Mouse (Mus musculus): Measurements from ENCODE around the gene Ift172. TPM values are rescaled to one million over a fixed set of nuclear protein-coding genes. Genes with fewer than 3 reads are reported as not detected.

Ift172 gene
- polyA plus RNA-seq, 1 experiment from 2014 or later = 45.7 TPM

GRCm38 (mm10) chr5:31254901-31255300 is 36.0 kb downstream of the Ift172 start:
- Histone ChIP-seq H3K9ac (ENCODE audit: low read length) (no peak overlapping the region), H3K4me1 (ENCODE audit: control insufficient read depth, insufficient read depth, low read length) (peaks cover 25% of the 10 kb centered on the region), H3K4me2 (ENCODE audit: low read depth, severe bottlenecking) (no peak overlapping the region), H3K36me3 (ENCODE audit: control insufficient read depth, insufficient read depth, low read length) (peaks cover 20% of the 10 kb centered on the region), H3K27ac (replicated peaks; ENCODE audit: low read depth, low read length) (no peak overlapping the region), H3K27me3 (ENCODE audit: control insufficient read depth, insufficient read depth, low read length) (no peaks in the 10 kb centered on the region), H3K4me3 (ENCODE audit: low read depth, low read length) (no peak overlapping the region), H3K9me3 (ENCODE audit: control insufficient read depth, low read length) (no peaks in the 10 kb centered on the region)
- DNase-seq (ENCODE audit: low spot score) (no peak), ATAC-seq (ENCODE audit: insufficient number of reproducible peaks, low FRiP score, low TSS enrichment, low read depth) (no peak)
- 85% methylated on average over 8 of the region's 8 CpGs for WGBS

GRCm38 (mm10) chr5:31254452-31254851 is 36.5 kb downstream of the Ift172 start:
- DNase-seq (ENCODE audit: low spot score) = no peak
- no peak overlapping the region for H3K9ac ChIP-seq (ENCODE audit: low read length)
- peaks cover 25% of the 10 kb centered on the region for H3K4me1 ChIP-seq (ENCODE audit: control insufficient read depth, insufficient read depth, low read length)
- no peak overlapping the region for H3K4me2 ChIP-seq (ENCODE audit: low read depth, severe bottlenecking)
- no peak overlapping the region for H3K4me3 ChIP-seq (ENCODE audit: low read depth, low read length)
- H3K36me3 ChIP-seq (ENCODE audit: control insufficient read depth, insufficient read depth, low read length) = peaks cover 18% of the 10 kb centered on the region
- no peak for ATAC-seq (ENCODE audit: insufficient number of reproducible peaks, low FRiP score, low TSS enrichment, low read depth)
- H3K27me3 ChIP-seq (ENCODE audit: control insufficient read depth, insufficient read depth, low read length) = no peaks in the 10 kb centered on the region
- H3K27ac ChIP-seq (replicated peaks; ENCODE audit: low read depth, low read length) = no peak overlapping the region
- H3K9me3 ChIP-seq (ENCODE audit: control insufficient read depth, low read length) = no peaks in the 10 kb centered on the region
- WGBS = 86% methylated on average over 7 of the region's 7 CpGs

- DNase-seq (ENCODE audit: low spot score) = no peak
These were observed 37.1 kb downstream of the Ift172 start for GRCm38 (mm10) chr5:31253806-31254205.

DNA sequence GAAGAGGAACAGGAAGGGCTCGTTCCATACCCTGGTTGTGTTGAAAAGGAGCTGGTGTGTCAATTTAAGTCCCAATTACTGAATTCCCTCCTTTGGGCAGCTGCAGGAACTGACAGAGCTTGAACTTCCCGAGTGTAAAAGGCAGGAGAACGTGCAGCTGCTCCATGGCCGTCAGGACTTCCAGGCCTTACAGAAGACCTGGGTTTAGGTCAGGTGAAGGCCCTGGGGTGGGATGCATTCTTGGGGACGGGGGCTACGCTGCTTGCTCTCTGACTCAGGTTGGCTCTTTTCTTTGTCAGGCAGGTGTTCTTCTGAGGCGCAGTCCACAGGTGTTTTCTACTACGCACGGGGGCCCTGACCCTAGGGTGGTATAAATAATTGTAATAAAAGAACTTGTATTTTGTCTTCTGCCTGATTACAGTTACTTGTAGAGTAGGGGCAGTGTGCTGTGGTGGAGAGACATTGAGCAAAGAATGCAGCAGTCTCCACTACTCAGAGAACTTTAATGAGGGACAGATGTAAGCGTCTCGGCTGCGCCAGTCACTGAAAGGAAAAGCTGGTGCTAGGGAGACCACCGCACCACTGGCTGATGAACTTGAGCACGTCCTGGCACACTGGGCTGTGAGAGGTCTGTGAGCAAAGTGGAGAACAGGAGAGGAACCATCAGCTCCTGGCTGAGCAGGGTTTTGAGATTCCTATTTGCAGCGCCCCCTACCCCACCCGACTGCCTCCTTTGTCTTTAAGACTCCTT is 37.9 kb downstream of the Ift172 start:
- Histone ChIP-seq H3K4me2 (ENCODE audit: low read depth, severe bottlenecking) (peak overlapping the region; percentile 69), H3K9me3 (ENCODE audit: control insufficient read depth, low read length) (no peaks in the 10 kb centered on the region), H3K4me1 (ENCODE audit: control insufficient read depth, insufficient read depth, low read length) (peaks cover 25% of the 10 kb centered on the region), H3K9ac (ENCODE audit: low read length) (peak overlapping the region; percentile 1; the same call in 1 of the 2 replicates), H3K4me3 (ENCODE audit: low read depth, low read length) (no peak overlapping the region), H3K36me3 (ENCODE audit: control insufficient read depth, insufficient read depth, low read length) (peaks cover 20% of the 10 kb centered on the region), H3K27ac (replicated peaks; ENCODE audit: low read depth, low read length) (peak overlapping the region; percentile 68), H3K27me3 (ENCODE audit: control insufficient read depth, insufficient read depth, low read length) (no peaks in the 10 kb centered on the region)
- 55% methylated on average over 16 of the region's 16 CpGs for WGBS
- ATAC-seq (ENCODE audit: insufficient number of reproducible peaks, low FRiP score, low TSS enrichment, low read depth) (no peak), DNase-seq (ENCODE audit: low spot score) (peak; percentile 67)

More at GRCm38 (mm10) chr5:31253806-31254205, 37.1 kb downstream of the Ift172 start:
- H3K27me3 ChIP-seq (ENCODE audit: control insufficient read depth, insufficient read depth, low read length) = no peaks in the 10 kb centered on the region
- no peak overlapping the region for H3K9ac ChIP-seq (ENCODE audit: low read length)
- no peak overlapping the region; the same call in 1 of the 2 replicates for H3K4me2 ChIP-seq (ENCODE audit: low read depth, severe bottlenecking)
- H3K36me3 ChIP-seq (ENCODE audit: control insufficient read depth, insufficient read depth, low read length) = peaks cover 20% of the 10 kb centered on the region
- H3K9me3 ChIP-seq (ENCODE audit: control insufficient read depth, low read length) = no peaks in the 10 kb centered on the region
- no peak overlapping the region for H3K4me3 ChIP-seq (ENCODE audit: low read depth, low read length)
- 94% methylated on average over 8 of the region's 8 CpGs for WGBS
- no peak overlapping the region for H3K27ac ChIP-seq (replicated peaks; ENCODE audit: low read depth, low read length)
- peaks cover 25% of the 10 kb centered on the region for H3K4me1 ChIP-seq (ENCODE audit: control insufficient read depth, insufficient read depth, low read length)
- ATAC-seq (ENCODE audit: insufficient number of reproducible peaks, low FRiP score, low TSS enrichment, low read depth) = no peak

GRCm38 (mm10) chr5:31252151-31252550 is 38.8 kb downstream of the Ift172 start:
- Histone ChIP-seq H3K27me3 (ENCODE audit: control insufficient read depth, insufficient read depth, low read length) (no peaks in the 10 kb centered on the region), H3K4me2 (ENCODE audit: low read depth, severe bottlenecking) (peak overlapping the region; percentile 69), H3K4me1 (ENCODE audit: control insufficient read depth, insufficient read depth, low read length) (peaks cover 25% of the 10 kb centered on the region), H3K36me3 (ENCODE audit: control insufficient read depth, insufficient read depth, low read length) (peaks cover 20% of the 10 kb centered on the region), H3K9ac (ENCODE audit: low read length) (peak overlapping the region; percentile 58), H3K4me3 (ENCODE audit: low read depth, low read length) (peak overlapping the region; percentile 40), H3K27ac (replicated peaks; ENCODE audit: low read depth, low read length) (no peak overlapping the region), H3K9me3 (ENCODE audit: control insufficient read depth, low read length) (no peaks in the 10 kb centered on the region)
- peak; percentile 48 for DNase-seq (ENCODE audit: low spot score)
- 39% methylated on average over 10 of the region's 10 CpGs for WGBS
- ATAC-seq (ENCODE audit: insufficient number of reproducible peaks, low FRiP score, low TSS enrichment, low read depth) = no peak

DNA sequence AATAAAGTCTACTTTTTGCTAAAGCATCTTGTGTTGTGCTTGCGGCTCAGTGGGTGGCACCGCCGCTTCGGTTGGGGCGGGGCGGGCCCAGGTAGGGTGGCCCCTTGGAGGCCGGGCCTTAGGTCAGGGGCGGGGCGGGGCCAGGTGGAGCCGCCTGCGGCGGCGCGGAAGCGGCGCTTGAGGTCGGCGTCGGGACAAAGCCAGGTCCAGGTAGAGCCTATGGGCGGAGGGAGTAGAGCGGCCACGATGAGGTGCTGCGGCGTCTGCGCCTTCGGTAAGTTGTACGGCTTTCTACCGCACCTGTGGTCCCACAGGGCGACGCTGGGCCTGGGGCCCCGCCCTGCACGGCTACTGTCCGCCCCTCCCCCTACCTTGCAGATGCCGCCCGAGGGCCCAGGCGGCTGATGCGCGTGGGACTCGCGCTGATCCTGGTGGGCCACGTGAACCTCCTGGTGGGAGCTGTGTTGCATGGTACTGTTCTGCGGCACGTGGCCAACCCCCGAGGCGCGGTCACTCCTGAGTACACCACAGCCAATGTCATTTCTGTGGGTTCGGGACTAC is 39.3 kb downstream of the Ift172 start, which contains the start of gene Krtcap3:
TSS of gene Krtcap3 (plus strand) at position 151 of the 561 bp plus-strand sequence.
- DNase-seq (ENCODE audit: low spot score) (peak; percentile 70), ATAC-seq (ENCODE audit: insufficient number of reproducible peaks, low FRiP score, low TSS enrichment, low read depth) (peak; percentile 60)
- peak within 1 kb of the TSS; percentile 69 for H3K4me2 ChIP-seq (ENCODE audit: low read depth, severe bottlenecking)
- H3K9ac ChIP-seq (ENCODE audit: low read length) = peak within 1 kb of the TSS; percentile 58
- H3K4me3 ChIP-seq (ENCODE audit: low read depth, low read length) = peak within 1 kb of the TSS; percentile 40
- H3K36me3 ChIP-seq (ENCODE audit: control insufficient read depth, insufficient read depth, low read length) = peaks cover 22% of the 10 kb centered on the region
- H3K4me1 ChIP-seq (ENCODE audit: control insufficient read depth, insufficient read depth, low read length) = peaks cover 25% of the 10 kb centered on the region
- H3K9me3 ChIP-seq (ENCODE audit: control insufficient read depth, low read length) = no peaks in the 10 kb centered on the region
- 5% methylated on average over 47 of the region's 47 CpGs for WGBS
- no peak within 1 kb of the TSS; the same call in none of the 2 replicates for H3K27ac ChIP-seq (replicated peaks; ENCODE audit: low read depth, low read length)
- no peaks in the 10 kb centered on the region for H3K27me3 ChIP-seq (ENCODE audit: control insufficient read depth, insufficient read depth, low read length)

DNA sequence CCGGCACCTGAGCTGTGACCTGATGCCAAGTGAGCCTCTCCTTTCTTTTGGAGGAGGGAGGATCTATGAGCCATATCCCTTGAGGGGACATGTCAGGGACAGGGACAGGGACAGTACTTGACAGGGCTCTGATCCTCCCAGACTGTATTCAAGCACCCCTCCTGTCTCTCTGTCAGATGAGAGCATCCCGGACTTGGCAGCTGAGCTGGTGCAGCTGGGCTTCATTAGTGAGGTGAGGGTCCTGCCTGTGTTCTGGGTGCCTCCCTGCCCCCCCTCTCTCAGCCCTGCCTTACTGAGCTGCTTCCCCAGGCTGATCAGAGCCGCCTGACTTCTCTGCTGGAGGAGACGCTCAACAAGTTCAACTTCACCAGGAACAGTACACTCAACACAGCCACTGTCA is 40.2 kb downstream of the Ift172 start:
- no peak overlapping the region for H3K4me2 ChIP-seq (ENCODE audit: low read depth, severe bottlenecking)
- H3K27ac ChIP-seq (replicated peaks; ENCODE audit: low read depth, low read length) = no peak overlapping the region
- ATAC-seq (ENCODE audit: insufficient number of reproducible peaks, low FRiP score, low TSS enrichment, low read depth) (peak; percentile 14; the same call in 1 of the 2 replicates), DNase-seq (ENCODE audit: low spot score) (no peak)
- no peaks in the 10 kb centered on the region for H3K27me3 ChIP-seq (ENCODE audit: control insufficient read depth, insufficient read depth, low read length)
- WGBS = 48% methylated on average over 4 of the region's 4 CpGs
- no peak overlapping the region for H3K4me3 ChIP-seq (ENCODE audit: low read depth, low read length)
- no peaks in the 10 kb centered on the region for H3K9me3 ChIP-seq (ENCODE audit: control insufficient read depth, low read length)
- peaks cover 25% of the 10 kb centered on the region for H3K36me3 ChIP-seq (ENCODE audit: control insufficient read depth, insufficient read depth, low read length)
- H3K9ac ChIP-seq (ENCODE audit: low read length) = no peak overlapping the region; the same call in 1 of the 2 replicates
- H3K4me1 ChIP-seq (ENCODE audit: control insufficient read depth, insufficient read depth, low read length) = peaks cover 25% of the 10 kb centered on the region

DNA sequence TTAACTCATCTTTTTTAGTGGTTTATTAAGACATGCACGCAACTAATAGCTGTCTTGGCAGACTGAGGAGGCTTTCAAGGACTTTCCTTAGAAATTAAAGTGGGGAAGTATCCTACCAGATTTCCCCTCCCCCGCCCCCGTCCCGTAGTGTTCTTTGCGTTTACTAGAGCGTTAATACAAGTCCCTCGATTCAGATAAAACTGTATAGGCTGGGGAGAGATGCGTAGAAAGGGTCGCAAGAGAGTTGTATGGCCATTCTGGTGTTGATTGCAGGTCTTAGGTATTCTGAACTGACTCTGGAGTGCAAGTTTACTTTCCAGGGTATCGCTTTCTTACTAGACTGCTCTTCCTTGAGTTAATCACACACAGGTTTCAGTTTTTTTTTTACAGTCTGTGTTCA is 48.7 kb downstream of the Ift172 start:
- WGBS = 39% methylated on average over 10 of the region's 10 CpGs
- H3K9ac ChIP-seq (ENCODE audit: low read length) = no peak overlapping the region
- peak overlapping the region; percentile 96 for H3K4me3 ChIP-seq (ENCODE audit: low read depth, low read length)
- H3K27me3 ChIP-seq (ENCODE audit: control insufficient read depth, insufficient read depth, low read length) = no peaks in the 10 kb centered on the region
- H3K36me3 ChIP-seq (ENCODE audit: control insufficient read depth, insufficient read depth, low read length) = peaks cover 8% of the 10 kb centered on the region
- ATAC-seq (ENCODE audit: insufficient number of reproducible peaks, low FRiP score, low TSS enrichment, low read depth) = no peak
- no peak for DNase-seq (ENCODE audit: low spot score)
- H3K27ac ChIP-seq (replicated peaks; ENCODE audit: low read depth, low read length) = no peak overlapping the region
- H3K4me1 ChIP-seq (ENCODE audit: control insufficient read depth, insufficient read depth, low read length) = peaks cover 5% of the 10 kb centered on the region; the same call in 1 of the 2 replicates
- H3K9me3 ChIP-seq (ENCODE audit: control insufficient read depth, low read length) = no peaks in the 10 kb centered on the region
- peak overlapping the region; percentile 69 for H3K4me2 ChIP-seq (ENCODE audit: low read depth, severe bottlenecking)

Measured in limb, embryonic 11.5 days (tissue).